Mouse (Mus musculus) testis, adult 2 months (tissue): ENCODE data around the gene Polr2a.

Source experiments
- CTCF ChIP-seq: fragments of 200-500 bp; IDR thresholded peaks from 2 replicates; pipeline ENCODE4 v1.5.1; 2012; ENCODE audit warnings: low read depth, mild to moderate bottlenecking, inconsistent platforms, low read length, moderate library complexity; ENCODE audit not compliant: control insufficient read depth, insufficient read depth, insufficient replicate concordance
- POLR2A ChIP-seq: fragments of 200-500 bp; IDR thresholded peaks from 2 replicates; pipeline ENCODE4 v1.6.1; 2012; ENCODE audit warnings: low read depth, mild to moderate bottlenecking, inconsistent platforms, low read length, moderate library complexity; ENCODE audit not compliant: control insufficient read depth

GRCm38 (mm10) chr11:69795168-69795982, 36.9 kb upstream of the Polr2a start, which contains the start of gene Chrnb1:
- TF ChIP-seq CTCF (no peak), POLR2A (peak; percentile 37)
